Mouse (Mus musculus): ENCODE measurements around the gene Heatr9.
A peak's percentile ranks its signal among the peaks of the same experiment; 100 is the strongest.
"Not testable (repeated sequence)": the region's sequence is repeated elsewhere in the genome, so short reads cannot be mapped to it uniquely, and the experiment has no call there.

Gene Heatr9

GRCm38 (mm10) chr11:83522075-83522474, at the start of gene Heatr9:
Gene Heatr9 (minus strand): TSS chr11:83522175.
- no peak for DNase-seq (ENCODE audit: low spot score)

GRCm38 (mm10) chr11:83570189-83570588, 48.2 kb upstream of the Heatr9 start:
- no peak for DNase-seq (ENCODE audit: low spot score)

DNA sequence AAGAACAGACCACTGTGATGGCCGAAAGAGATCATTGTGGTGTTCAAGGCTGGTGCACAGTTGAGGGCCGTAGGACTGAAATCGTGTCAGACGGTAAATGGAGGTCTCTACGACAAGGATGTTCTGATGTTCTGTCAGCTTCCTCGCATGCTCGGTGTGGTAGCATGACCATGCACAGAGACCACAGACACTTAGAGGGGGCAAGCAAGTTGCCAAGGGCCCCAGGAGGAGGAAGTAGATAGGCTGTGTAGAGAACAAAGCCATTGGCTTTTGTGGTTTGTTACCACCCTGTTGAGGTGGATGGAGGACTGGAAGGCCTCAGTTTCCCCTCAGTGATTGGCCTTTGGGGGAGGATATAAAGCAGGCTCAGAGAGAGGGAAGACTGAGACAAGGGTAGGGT, 47.3 kb upstream of the Heatr9 start:
- no peak for DNase-seq (ENCODE audit: low spot score)

DNA sequence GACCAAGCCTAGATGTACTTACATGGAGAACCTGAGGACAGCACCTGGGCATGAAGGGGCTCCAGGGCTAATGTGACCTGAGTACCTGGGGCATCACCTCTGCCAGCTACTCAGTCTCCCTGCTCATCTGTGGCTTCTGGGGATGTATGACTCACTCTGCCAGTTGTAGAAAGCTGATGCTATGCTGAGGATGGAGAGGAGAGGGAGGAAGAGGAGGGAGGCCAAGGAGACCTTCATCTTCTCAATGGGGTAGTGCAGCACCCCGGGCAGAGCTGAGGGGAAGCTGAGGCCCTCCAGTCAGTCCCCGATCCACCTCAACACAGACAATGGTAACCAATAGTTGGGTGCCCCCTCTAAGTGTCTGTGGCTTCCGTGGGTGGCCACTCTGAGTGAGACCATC, 46.8 kb upstream of the Heatr9 start:
- DNase-seq (ENCODE audit: low spot score): no peak

- DNase-seq (ENCODE audit: low spot score): no peak
Observed at GRCm38 (mm10) chr11:83568061-83568460, 46.1 kb upstream of the Heatr9 start.

DNA sequence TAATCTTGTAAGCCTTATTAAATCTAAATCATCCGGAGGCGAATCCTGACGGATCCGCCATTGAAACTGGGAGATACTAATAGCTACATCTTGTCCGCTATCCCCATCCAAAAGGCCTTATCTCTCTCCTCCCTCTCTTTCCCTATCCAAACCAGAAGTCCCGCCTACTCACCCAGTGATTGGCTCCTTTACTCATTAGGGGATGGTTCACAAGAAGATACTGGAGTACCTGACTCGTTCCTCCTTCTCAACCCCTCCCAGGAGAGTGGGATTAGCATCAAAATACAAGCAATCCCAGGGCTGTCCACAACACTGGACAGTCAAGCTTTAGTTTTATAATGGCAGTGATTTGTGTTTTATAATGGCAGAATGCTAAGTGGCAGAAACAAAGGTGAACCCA, 45.3 kb upstream of the Heatr9 start:
- no peak for DNase-seq (ENCODE audit: low spot score)

- no peak for DNase-seq (ENCODE audit: low spot score)
Observed at GRCm38 (mm10) chr11:83566617-83567016, 44.6 kb upstream of the Heatr9 start.

GRCm38 (mm10) chr11:83563754-83564153, 41.8 kb upstream of the Heatr9 start:
- DNase-seq (ENCODE audit: low spot score): no peak

GRCm38 (mm10) chr11:83562311-83562887, 40.4 kb upstream of the Heatr9 start:
- no peak for DNase-seq (ENCODE audit: low spot score)

DNA sequence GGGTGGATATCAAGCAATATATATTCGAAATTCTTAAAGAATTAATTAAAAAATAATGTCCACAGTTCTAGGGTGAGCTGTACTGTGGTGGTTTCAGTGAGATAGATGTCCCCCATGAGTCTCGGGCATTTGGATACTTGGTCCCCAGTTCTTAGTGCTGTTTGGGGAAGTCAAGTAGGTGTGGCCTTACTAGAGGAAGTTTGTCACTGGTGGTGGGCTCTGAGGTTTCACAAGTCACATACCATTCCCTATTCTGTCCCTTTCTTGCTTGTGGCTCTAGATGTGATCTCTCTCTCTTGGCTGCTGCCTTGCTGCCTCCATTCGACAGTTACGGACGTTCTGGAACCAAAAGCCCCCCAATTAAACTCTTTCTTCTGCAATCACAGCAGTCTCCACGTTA, 38.4 kb upstream of the Heatr9 start:
- no peak for DNase-seq (ENCODE audit: low spot score)

DNA sequence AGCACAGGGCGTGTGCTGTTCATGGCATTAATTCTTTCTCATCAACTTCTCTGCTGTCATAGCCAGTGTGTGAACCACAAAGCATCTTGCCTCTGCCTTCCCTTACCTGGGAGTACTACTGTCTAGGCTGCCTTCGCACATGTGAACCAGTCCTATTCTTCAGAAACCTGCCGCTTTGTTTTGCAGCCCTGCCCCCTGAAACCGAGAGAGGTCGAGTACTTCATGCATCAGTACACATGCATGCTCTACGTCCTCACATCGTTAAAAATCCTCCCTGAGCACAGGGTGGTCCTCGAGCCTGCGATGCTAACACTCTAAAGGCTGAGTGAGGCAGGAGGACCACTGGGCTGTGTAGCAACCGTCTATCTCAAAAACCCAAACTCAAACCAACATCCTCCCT, 35.1 kb upstream of the Heatr9 start:
- DNase-seq (ENCODE audit: low spot score): no peak

GRCm38 (mm10) chr11:83556085-83556781, 34.3 kb upstream of the Heatr9 start:
- DNase-seq (ENCODE audit: low spot score): peak; percentile 37

GRCm38 (mm10) chr11:83551668-83552067, 29.7 kb upstream of the Heatr9 start:
- DNase-seq (ENCODE audit: low spot score): no peak

- not testable (repeated sequence) for DNase-seq (ENCODE audit: low spot score)
Observed at GRCm38 (mm10) chr11:83551037-83551436, 29.1 kb upstream of the Heatr9 start.

DNA sequence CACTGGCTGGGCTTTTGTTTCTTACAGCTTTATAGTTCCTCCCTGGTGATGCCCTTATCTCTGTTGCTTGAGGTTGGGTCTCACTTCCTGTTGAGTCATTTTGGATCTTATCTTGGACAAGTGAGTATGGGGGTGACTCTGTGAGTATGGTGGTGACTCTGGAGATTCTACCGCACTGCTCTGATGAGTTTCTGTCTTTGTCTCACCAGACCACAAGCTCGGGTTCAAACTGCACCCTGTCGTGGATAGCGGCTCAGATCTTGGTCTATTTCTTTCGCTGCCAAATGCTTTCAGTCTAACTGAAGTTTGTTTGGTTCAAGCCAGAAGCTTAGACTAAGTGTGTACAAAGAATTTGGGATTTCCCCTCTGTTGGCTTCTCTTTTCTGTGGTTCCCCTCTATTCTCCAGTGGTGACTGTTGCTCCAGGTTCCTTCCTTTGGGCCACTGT, 28.2 kb upstream of the Heatr9 start:
- DNase-seq (ENCODE audit: low spot score): no peak

DNA sequence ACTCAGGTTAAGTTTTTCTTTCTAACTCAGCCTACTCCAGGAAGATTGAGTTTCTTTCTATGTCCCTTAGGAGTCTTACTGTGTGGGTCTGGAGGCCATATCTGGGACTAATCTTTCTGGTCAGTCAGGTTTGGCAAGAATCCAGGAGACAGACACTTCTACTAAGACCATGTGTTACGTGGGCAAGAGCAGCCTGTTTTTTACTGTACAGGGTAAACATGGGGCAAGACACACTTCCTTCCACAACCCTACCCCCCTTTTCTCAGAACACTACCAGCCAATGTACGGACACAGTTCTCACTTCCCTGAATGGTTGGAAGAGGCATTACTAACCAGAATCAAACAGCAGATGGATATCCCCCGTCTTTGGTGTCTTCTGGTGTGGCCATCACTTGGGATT, 22.2 kb upstream of the Heatr9 start:
- no peak for DNase-seq (ENCODE audit: low spot score)

- DNase-seq (ENCODE audit: low spot score): no peak
Observed at GRCm38 (mm10) chr11:83541415-83541814, 19.4 kb upstream of the Heatr9 start.

DNA sequence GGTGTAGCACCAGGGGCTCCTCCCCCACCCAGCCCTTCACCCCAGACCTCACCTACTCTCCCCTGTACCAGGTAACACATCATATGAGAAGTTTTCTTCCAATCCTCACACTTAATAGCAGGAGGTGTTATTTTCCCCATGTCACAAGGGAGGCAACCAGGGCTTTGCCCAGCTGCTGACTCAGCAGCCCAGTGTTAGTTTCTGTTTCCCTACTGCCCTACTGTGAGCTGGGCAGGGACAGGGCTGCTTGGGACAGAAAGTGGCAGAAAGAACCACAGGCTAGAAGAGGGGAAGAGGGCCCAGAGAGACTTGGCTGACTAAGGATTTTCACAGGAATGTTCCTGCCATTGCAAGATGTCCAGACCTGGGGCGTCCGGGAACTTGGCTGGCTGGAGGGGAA, 19.0 kb upstream of the Heatr9 start:
- DNase-seq (ENCODE audit: low spot score): no peak

- no peak for DNase-seq (ENCODE audit: low spot score)
Observed at GRCm38 (mm10) chr11:83538705-83539314, 16.8 kb upstream of the Heatr9 start.

DNA sequence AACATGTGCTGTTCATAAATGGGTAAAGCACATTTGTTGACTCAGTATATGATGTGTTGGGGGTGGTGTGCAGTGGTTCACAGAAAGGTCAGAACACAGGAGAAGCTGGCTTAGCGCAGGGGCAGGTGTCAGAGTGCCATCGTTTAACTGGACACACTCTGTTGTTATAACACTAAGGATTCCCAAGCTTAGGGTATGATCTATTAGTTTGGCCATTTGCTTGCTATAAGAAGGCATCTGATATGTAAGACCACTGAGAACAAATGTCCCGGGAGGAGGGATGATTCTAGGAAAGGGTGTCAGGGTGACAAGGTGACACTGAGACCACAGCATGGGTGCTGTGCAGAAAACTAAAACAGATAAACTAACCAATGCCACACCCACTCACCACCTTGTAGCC, 14.9 kb upstream of the Heatr9 start:
- no peak for DNase-seq (ENCODE audit: low spot score)

- no peak for DNase-seq (ENCODE audit: low spot score)
Observed at GRCm38 (mm10) chr11:83534609-83535423, 12.8 kb upstream of the Heatr9 start.

DNA sequence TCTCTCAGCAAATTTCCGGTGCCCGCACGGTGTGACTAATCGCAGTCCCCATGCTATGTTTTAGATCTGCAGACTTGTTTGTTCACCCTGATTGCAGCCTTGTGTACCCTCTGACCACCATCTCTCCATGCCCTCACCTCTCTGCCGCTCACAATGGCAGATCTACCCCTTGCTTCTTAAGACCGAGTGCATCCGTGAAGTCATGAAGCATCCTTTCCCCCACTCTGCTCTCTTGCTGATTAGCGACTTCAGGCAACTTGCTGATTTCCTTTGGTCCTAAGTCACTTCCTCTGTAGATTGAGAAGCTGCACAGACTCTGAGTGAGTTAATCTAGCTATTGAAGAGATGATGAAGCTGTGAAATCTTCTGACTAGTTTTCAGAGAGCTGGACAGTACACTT, 12.2 kb upstream of the Heatr9 start:
- no peak for DNase-seq (ENCODE audit: low spot score)

DNA sequence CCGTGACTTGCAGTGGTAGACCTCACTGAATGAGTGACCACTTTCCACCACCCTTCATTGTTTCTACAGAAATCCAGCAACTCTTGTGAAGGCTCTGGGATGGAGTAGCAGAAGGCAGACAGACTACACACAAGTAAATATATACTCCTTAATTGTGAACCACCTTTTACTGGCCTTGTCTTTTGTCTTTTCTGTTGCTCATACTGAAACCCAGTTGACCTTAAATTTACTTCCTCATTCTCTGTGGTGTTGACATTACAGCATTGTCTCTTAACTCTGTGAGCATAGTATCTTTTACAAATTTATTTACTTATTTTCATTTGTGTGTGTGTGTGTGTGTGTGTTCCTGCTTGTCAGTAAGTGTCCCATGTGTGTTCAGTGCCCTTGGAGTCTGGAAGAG, 11.2 kb upstream of the Heatr9 start:
- DNase-seq (ENCODE audit: low spot score): no peak
